Mouse (Mus musculus) v-Abl transformed pro-B cells (cell line): ENCODE data around the gene Ank.

ENCODE experiments used
- in situ Hi-C, 2 experiments: fragments of 400-800 bp; cut with MboI; formaldehyde crosslinking; loops; one replicate each; pipeline ENCODE4 v1.15.1; 2025; ENCODE audit not compliant: unreplicated experiment in 2 of 2

The Ank gene

DNA sequence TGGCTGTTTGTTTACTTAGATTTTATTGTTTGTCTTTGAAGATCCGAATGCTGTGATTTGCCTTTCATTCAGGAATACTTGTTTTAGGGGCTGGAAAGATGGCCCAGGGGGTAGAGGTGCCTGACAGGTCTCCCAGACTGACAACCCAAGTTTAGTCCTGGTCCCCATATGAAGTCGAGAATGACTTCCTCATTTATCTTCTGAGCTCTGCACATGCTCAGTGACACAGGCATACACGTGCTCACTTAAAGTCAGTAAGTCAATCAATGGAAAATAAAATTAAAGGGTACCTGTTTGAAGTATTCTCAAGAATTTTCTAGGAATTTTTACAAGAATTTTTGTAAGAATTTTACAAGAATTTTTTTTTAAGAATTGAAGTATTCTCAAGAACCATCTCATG is 66.6 kb downstream of the Ank start:
- in situ Hi-C loops: no loop called here

DNA sequence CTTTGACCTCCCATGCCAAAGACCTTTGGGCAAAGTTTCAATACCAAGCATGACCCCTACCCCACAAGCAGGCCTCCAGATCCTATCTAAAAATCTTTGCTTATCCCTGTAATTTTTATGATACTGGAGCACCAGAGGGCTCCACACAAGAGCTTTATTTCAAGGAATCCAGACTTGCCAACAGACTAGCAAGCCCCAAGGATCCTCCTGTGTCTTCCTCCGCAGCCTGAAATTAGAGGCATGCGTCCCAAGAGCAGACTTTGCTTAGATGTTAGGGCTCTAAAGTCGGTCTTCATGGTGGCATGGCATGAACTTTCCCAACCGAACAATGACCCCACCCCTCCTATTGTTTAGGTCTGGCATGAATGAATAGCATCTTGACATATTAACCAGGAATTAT is 69.2 kb downstream of the Ank start:
- in situ Hi-C loops: no loop called here

DNA sequence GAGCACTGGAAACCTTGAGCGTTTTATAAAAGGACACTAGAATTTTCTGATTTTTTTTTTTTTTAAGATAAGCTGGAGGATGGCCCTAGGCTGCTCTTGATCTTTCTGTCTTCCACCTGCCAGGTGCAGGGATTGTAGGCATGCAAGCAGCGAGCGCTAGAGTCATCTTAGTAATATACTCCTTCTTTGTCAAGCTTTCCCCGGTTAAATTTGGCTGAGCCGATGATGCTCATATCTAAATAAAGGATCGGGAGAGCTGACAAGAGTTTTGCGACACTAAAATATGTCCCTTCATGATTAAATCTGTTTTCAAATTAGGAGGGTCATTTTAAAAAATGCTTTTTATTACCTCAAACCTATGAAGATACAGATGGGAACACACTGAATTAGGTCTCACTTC is 69.7 kb downstream of the Ank start:
- in situ Hi-C loops: no loop called here

DNA sequence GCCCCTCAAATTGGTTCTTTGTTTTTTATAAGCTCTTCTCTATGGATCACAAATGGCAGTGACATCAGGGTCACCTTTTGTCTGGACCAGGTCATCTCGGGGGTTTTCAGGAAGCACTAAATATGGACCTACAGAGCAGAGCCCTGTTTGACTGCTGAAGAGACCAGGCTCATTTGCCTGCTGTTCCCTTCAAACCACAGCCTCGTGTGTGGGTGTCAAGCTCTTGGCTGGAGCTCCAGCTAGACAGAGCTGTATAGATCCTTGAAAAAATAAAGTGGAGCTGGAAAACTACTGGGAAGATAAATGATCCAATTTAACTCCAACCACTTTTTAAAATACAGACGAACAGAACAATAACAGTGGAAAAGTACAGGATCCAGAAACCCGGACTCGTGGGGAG is 70.3 kb downstream of the Ank start:
- in situ Hi-C loops: no loop called here

DNA sequence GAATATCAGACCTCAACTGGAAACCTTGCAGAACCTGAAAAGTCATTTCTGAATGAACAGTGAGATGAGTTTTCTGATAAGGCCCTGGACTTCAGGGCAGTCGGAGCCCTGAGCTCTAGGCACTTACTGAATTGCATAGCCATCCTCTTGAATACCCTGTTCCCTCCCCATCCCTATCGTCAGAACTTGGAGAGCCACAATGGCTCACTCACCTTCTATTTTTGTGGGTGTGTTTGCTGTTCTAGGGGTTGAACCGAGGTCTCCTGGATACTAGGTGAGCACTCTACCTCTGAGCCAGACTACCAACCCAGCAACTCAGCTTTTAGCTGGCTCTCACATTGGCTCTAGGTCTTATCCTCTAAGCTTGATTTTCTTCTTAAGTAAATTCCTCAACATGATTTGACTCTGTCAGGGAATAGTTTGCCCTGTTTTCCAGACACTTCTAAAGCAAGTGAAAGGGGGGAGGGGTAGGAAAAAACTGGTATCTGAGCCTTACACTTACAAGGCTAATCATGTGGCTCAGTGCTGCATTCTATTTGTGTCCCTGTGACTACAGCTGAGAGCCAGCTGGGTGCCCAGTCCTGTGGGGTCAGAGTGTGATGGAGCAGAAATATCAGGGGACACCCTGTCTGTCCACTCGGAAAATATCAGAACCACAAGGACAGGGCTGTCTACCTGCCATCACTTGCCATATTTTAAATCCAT is 71.2 kb downstream of the Ank start:
- in situ Hi-C loops: no loop called here

DNA sequence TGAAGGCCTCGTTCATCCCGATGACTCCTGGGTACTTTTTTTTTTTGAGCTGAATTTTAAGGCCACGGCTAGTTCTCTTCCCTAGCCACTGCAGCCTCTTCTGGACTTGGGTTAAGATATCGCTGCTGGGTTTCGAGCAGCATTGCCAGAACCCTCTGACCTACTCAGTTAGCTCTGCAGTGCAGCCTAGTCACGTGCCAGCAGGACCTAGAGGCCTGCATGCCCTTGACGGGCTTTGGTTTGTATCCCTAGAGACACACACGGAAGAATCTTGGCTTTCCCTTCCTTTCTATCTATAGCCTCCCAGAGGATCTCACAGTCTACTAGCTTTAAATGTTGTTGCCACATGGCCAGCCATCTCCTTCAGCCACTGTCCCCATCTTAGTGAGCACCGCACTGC is 73.3 kb downstream of the Ank start:
- in situ Hi-C loops: no loop called here

DNA sequence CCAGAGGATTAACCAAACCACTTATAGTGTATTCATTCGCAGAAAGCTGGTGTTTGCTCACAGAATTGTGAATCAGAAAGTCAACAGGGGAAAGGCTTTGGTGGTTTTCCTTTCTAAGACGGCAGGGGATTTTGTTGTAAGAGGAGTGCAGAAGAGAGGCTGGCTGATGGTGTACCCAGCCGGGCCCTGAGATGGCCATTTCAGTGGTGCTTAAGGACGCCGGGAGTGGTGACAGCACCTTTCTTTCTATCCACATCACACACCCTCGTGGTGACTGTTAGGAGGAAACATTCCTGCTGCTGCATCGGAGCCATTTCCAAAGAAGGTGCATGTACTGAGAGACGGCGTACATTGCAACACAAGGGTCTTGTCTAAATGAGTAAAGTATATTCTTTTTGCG is 78.7 kb downstream of the Ank start:
- in situ Hi-C loops: no loop called here

DNA sequence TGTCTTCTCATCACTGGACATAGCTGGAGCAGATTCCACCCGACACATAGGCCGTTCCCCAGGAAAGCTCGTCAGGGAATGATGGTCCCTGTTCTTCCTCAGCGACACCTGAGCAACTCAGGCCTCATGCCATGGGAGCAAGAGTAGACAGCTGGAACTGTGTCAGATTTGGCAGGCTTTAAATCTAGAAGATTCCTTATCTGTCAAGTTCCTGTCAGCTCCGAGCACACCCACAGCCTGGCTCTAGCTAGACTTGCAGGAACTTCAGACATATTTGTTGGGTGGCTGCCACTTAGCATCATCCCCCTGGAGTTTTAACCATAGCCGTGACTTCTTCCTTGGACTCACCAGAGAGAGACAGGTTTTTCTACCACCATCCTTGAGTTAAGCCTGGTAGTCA is 81.6 kb downstream of the Ank start:
- in situ Hi-C loops: no loop called here

DNA sequence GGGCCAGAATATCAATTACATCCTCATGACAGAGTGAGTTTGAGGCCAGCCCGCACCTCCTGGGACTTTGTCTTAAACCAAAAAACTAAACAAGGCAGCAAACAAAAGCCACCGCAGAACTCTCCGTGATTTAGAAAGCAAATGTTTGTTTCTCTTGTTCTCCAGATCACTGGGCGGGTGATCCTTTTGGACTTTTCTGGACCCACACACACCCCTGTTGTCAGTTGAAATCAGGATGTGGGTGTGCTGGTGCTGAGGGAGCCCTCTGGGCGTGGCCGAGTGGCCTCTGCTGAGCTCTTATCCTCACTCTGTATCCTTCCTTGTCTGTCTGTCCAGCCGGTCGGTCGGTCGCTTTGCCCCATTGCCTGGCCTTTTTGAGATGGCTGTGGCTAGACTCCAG is 82.6 kb downstream of the Ank start:
- in situ Hi-C loops: no loop called here

DNA sequence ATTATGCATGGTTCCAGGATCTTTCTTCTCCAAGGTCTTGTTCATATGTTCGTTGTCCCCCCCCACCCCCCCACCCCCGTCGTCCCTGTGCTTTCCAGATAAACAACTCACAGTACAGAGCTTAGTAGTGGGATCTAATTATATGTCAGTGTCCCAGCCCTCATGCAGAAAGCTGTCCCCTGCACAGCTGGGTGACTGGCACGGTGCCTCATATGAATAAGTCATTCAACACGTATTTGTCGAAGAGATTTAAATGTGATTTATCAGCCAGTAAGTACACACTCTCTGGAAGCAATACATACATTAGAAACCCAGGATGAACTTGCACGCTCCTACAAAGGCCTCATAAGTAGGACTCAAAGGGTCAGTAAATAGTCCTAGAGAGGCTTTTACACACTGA is 83.4 kb downstream of the Ank start:
- in situ Hi-C loops: no loop called here

DNA sequence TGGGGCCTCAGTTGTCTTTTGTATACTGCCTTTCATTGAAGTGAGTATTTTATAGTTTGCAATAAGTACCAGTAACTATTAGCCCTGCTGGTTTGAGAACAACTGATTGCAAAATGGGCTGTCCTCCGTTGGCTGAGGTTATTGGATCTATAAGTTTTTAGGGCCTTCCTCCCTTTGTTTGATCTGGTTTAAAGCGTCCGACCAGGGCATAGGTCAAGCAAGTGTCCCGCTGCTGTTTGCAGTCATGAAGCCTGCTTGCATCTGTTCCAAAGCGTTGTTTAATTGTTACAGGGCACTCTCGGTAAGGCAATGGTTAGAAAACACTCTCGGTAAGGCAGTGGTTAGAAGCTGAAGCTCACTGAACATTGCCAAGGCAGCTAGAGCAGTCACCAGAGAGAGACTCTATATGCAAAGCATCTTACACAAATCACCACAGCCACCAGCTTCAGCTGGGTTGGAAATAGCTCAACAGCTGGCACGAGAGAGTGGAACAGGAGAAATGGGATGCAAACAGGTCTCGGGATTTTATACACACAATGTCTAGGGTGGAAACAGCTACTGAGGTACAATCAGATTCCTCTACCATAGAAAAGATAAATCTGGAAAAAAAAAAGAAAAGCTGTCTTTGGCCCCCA is 84.0 kb downstream of the Ank start:
- in situ Hi-C loops: no loop called here

DNA sequence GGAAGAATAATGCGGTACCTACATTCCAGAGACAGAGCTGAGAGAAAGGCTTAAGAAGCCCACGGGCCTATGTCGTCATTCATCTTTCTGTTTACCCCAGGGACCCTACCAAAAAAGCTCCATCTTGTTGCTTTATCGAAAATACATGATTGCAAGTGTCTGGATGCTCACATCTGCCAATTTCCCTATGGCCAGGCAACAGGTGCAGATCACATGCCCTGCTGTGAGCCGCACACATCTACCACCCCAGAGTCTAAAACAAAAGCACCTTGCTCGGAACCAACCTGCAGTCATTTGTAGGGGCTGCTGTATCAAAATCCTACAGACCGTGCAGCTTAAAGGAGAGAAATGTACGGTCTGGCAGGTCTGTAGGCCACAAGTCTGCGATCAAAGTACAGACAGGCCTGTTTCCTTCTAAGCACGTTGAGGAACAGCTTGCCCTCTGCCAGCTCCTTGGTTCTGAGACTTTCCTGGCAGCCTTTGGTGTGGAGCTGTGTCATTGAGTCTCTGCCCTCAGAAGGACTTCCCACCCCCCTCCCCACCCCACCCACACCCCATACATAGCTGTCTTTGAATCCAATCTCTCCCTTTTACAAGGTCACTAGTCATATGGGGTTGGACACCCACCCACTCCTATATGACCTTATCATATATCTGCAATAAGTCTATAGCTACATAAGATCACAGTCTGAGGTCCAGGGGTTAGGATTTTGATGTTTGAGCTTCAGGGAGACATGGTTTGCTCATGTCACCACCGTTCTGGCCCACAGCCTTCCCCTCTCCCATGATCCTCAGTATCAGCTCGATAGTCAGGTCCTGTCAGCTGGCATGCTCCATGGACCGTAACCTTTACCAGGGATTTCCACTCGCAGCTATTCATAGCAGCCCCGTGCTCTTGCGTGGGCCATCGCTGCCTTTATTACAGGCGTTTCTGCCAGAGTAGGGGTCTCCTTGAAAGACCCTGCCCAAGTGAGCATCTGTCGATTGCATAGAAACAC is 84.9 kb downstream of the Ank start:
- in situ Hi-C loops: no loop called here

DNA sequence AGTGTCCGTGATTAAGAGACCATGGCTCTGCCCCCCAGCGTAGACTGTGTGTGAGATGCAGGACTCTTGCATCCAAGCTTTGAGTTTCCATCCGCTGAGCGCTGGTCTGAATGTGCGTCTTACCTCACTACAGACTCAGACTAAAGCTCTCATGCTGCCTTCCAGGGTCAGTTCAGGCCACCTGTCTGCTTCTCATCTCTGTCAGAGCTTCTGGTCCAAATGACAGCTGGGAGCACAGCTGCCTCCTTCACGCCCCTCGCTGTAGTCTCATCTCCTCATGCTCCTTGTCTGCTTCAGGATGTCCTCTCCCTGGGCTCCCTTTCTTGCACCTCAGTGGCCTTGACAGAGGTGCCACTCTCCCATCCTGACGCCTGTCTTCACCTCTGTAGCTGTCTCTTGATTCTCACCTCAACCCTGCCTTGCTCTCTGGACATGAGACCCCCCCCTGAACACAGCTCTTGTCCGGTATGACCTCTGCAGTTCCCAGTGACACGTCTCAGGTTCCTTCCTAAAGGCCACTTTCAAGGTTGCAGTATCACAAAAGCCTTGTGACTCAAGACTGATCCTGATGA is 85.7 kb downstream of the Ank start:
- in situ Hi-C loops: no loop called here

DNA sequence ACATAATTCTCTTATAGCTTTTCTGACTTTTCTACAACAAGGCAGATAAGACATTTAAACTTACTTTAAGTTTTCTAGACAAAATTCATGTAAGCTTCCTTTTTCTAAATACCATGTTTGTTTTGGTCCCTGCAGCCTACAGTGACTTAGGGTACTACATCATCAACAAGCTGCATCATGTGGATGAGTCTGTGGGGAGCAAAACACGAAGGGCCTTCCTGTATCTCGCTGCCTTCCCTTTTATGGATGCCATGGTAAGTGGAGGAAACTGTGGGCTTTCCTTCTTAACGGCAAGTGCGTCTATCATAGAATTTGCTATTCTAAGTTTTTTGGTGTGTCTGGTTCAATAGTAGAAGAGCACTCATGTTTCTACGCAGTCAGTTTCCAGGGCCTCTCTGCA is 87.1 kb downstream of the Ank start:
- in situ Hi-C loops: no loop called here

DNA sequence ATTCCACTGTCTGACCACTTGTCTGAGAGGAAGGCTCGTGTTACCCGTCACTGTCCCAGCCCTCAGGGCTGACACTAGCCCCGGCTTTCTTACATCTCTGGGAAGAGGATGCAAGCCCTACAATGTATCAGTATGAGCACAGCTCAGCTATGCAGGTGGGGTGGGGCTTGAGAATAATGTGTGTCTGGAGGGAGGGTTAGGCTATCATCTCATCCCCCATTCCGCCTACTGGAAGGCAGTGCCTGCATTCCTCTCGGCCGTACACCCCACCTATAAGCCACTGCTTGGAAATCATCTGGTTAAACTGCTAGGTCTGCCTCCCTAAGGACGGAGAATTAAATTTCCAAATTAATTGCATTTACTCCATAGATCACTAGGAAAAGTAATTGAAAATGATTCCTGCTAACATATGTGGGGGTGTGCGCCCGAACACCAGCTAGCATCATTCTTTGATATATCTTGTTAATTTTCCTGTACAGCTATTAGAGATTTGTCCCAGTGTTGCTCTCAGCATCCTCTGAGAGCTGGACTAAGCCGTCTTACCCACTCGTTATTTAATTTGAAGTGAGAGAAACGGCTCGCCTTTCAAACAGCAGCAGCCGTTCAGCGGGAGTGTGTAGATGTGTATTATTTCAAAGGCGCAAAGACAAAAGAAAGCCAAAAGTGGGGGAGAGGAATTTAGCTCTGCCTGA is 92.1 kb downstream of the Ank start:
- in situ Hi-C loops: no loop called here

DNA sequence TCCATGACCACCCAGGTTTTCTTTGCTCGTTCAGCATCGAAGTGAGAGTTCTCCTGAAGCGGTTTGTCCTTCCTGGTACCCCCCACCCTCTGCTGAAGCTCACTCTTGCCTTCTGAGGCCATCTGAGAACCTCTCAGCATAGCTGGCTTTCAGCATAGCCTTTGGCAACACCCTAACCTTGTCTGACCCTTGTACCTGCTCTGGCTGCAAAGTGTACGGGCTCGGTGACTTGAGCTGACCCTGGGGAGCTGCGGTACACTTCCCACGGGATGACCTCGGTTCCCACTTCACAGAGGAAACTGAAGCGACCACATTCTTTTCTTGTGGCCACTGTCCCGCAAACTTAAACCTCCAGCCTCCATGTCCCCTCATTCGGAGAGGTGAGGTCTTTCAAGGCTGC is 93.8 kb downstream of the Ank start:
- in situ Hi-C loops: no loop called here

DNA sequence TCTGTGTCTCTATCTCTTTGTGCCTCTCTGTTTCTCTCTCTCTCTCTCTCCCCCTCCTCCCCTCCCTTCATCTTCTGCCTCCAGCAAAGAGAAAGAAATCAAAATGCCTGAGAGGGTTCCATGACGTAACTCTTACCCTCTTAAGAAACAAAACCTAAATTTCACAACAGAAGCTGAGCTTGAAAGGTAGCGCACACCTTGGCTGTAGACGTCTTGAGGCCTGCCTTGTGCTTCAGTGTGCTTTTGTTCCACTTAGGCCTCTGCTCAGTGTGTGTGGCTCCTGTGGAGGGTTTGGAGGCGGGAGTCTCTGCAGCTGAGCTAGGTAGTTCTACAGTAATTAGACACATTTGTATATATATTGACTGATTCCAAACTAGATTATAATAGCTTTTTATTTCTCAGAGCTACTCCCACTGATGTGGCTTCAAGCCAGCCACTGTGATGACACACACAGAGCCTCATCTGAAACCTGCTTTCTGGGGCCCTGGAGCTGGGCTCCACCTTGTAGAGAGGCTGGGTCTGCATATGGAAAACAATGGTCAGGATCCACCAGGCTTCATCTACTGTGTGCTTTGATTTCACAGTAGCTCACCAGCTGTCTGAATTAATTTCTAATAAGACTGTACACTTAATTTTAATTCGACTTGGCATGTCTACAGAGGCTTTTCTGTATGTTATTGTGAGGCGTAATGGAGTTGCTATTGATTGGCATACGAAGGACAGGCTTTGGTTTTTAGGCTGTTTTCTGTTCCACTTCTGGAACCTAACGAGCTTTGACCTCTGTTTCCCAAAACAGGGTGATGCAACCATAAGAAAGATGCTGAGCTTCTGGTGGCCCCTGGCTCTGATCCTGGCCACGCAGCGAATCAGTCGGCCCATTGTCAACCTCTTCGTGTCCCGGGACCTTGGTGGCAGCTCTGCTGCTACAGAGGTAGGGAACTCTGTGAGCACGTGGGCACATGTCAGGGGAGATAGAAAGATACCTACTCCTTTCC is 97.9 kb downstream of the Ank start:
- in situ Hi-C loops: no loop called here

DNA sequence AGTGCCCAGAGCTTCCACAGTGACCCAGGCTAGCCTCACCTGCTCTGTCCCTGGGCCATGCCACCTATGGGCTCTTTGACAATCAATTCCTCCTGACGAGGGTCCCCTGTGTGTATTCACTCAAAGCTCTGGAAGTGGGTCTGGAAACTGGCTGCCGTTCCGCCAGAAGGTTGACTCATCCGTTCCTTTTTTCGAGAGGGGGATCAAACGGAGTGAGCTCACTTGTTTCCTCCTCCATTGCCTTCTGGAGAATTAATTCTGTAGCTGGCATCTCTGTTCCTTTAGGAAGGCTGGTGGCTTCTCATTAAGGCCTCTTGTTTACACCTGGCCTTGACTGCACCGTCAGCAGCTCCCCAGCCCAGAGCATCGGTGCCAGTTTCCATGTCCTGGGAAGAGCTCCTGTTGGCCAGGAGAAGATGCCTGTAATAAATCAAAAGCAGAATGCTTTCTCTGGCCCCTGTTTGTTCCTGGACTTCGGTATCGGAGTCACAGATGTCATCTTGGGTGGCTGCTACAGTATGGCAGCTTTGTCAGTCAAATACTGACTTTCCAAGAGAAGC is 99.2 kb downstream of the Ank start:
- in situ Hi-C loops: no loop called here

DNA sequence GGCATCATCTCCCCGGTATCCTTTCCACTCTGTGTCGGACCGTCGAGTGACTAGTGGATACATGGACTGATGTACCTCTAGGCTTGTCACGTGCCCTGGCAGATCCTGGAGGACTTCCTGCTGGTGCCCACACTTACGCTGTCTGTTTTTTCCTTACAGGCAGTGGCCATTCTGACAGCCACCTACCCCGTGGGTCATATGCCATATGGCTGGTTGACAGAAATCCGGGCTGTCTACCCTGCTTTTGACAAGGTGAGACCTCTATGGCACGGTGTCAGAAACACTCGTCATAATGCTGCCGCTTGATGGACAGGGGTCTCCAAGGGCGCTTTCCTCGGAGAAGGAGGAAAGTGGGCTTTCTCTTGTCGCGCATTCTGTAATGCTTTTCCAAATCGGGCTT is 100.9 kb downstream of the Ank start:
- in situ Hi-C loops: no loop called here
